Mouse (Mus musculus): ENCODE data around the gene Tubb2a. TPM values are rescaled to one million over a fixed set of nuclear protein-coding genes. Genes with fewer than 3 reads are reported as not detected.

The Tubb2a gene
- total and polyA plus RNA-seq, 3 experiments = 17.6 to 43.0 (median 26.1) TPM

DNA sequence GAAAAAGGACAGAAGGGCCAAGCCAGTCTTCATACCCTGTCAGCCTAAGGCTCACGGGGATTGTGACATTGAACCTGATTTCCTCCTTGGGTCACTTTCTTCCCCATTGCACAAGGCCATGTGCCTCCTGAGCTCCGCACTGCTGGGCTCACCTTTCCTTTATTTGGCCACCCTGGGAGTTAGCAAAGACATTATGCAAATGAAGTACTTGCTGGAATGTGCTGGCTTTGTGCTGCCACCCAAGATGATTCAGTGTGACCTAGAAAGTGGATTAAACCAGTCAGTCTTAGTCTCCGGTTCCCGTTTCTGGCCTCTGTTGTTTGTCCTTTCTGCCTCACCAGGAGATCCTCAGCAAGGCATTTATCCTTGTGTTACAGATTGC is 31.9 kb upstream of the Tubb2a start:
- no peaks in the 10 kb centered on the region for H3K79me2 ChIP-seq (replicated peaks; ENCODE audit: control insufficient read depth, extremely low read depth, insufficient read depth, poor library complexity, severe bottlenecking)
- H3K27me3 ChIP-seq (replicated peaks) = no peaks in the 10 kb centered on the region
- dilution Hi-C loops (cut with MboI; ENCODE audit: extremely low pct_ligation_motif_present, extremely low pct_unique_long_range_greater_than_20kb, low sequenced_read_pairs) = no loop called here
- no peak overlapping the region for H3K4me2 ChIP-seq (ENCODE audit: insufficient read depth, low read depth, poor library complexity, severe bottlenecking)
- in situ Hi-C loops (cut with MboI; ENCODE audit: low pct_ligation_motif_present, low pct_unique_long_range_greater_than_20kb, low sequenced_read_pairs) = no loop called here
- no peak overlapping the region for H3K27ac ChIP-seq (ENCODE audit: insufficient read depth, low read depth)
- H3K9me3 ChIP-seq (replicated peaks; ENCODE audit: low read length) = no peaks in the 10 kb centered on the region
- H3K9ac ChIP-seq (ENCODE audit: insufficient read depth, low read depth) = no peak overlapping the region
- no peak for DNase-seq (ENCODE audit: extremely low read depth)
- H3K4me3 ChIP-seq (replicated peaks in 1 of 3; ENCODE audit: low read depth in 2 of 3, low read length in 2 of 3, poor library complexity in 1 of 3) = no peak overlapping the region
- TF ChIP-seq MEF2A (IDR thresholded peaks at IDR 0.05; ENCODE audit: borderline replicate concordance, low read depth, low read length) (no peak), MAFK (IDR thresholded peaks at IDR 0.05; ENCODE audit: insufficient replicate concordance, low read length) (no peak), POLR2AphosphoS2 (IDR thresholded peaks at IDR 0.05; ENCODE audit: low read depth, low read length) (no peak), CHD2 (IDR thresholded peaks at IDR 0.05; ENCODE audit: low read length) (no peak), CHD1 (IDR thresholded peaks at IDR 0.05; ENCODE audit: low read depth, low read length) (no peak), MAX (IDR thresholded peaks at IDR 0.05; ENCODE audit: low read length) (no peak), CTCF (conservative IDR thresholded peaks at IDR 0.05 in 1 of 2, IDR thresholded peaks at IDR 0.05 in 1 of 2; ENCODE audit: low read depth in 2 of 2, low read length in 2 of 2) (no peak), UBTF (IDR thresholded peaks at IDR 0.05; ENCODE audit: low read depth, low read length) (no peak), ZNF384 (IDR thresholded peaks at IDR 0.05; ENCODE audit: low read depth, low read length) (no peak), RAD21 (IDR thresholded peaks at IDR 0.05; ENCODE audit: low read depth, low read length) (no peak), JUN (IDR thresholded peaks at IDR 0.05; ENCODE audit: insufficient read depth, low read depth, low read length) (no peak), SMC3 (IDR thresholded peaks at IDR 0.05; ENCODE audit: low read depth, low read length) (no peak)
- H3K4me1 ChIP-seq (ENCODE audit: control insufficient read depth in 1 of 2, insufficient read depth in 2 of 2) = peaks cover 3 to 41% of the 10 kb centered on the region in 2 experiments; a peak in 3 of 4 replicates
- H3K36me3 ChIP-seq (replicated peaks in 1 of 2; ENCODE audit: control insufficient read depth in 1 of 2, insufficient read depth in 1 of 2, low read length in 1 of 2) = no peaks in the 10 kb centered on the region

DNA sequence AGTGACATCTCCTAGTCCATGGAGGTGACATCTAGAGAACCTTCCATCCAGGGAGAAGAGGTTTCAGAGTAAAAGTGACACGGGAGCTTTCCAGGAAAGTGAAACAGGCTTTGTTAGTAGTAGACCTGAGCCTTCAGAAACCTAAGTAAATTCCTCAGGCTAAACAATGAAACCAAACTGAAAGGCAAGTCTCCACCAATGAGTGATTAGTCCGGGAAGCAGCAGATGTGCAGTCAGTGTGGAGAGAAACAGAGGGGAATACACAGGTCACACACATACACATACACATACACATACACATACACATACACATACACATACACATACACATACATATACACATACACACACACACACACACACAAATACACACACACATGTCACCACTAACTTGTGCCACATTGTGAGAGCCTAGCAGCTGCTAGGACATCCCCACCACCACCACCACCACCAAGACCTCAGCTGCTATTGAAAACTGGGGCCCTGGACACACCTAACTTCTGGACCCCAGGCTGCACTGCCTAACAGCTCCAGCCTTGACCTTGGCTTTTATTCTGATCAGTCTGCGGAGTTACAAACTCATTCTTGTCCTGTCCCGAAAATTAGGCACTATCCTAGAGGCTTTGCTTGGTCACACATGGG is 31.3 kb upstream of the Tubb2a start:
- DNase-seq (ENCODE audit: extremely low read depth) = no peak
- Histone ChIP-seq H3K9me3 (replicated peaks; ENCODE audit: low read length) (no peaks in the 10 kb centered on the region), H3K79me2 (replicated peaks; ENCODE audit: control insufficient read depth, extremely low read depth, insufficient read depth, poor library complexity, severe bottlenecking) (no peaks in the 10 kb centered on the region), H3K9ac (ENCODE audit: insufficient read depth, low read depth) (no peak overlapping the region), H3K4me2 (ENCODE audit: insufficient read depth, low read depth, poor library complexity, severe bottlenecking) (no peak overlapping the region), H3K36me3 (replicated peaks in 1 of 2; ENCODE audit: control insufficient read depth in 1 of 2, insufficient read depth in 1 of 2, low read length in 1 of 2) (no peaks in the 10 kb centered on the region), H3K27me3 (replicated peaks) (no peaks in the 10 kb centered on the region), H3K27ac (ENCODE audit: insufficient read depth, low read depth) (no peak overlapping the region), H3K4me3 (replicated peaks in 1 of 3; ENCODE audit: low read depth in 2 of 3, low read length in 2 of 3, poor library complexity in 1 of 3) (no peak overlapping the region), H3K4me1 (ENCODE audit: control insufficient read depth in 1 of 2, insufficient read depth in 2 of 2) (peaks cover 3 to 36% of the 10 kb centered on the region in 2 experiments; a peak in 3 of 4 replicates)
- dilution Hi-C loops (cut with MboI; ENCODE audit: extremely low pct_ligation_motif_present, extremely low pct_unique_long_range_greater_than_20kb, low sequenced_read_pairs) (no loop called here), in situ Hi-C loops (cut with MboI; ENCODE audit: low pct_ligation_motif_present, low pct_unique_long_range_greater_than_20kb, low sequenced_read_pairs) (no loop called here)
- TF ChIP-seq USF2 (conservative IDR thresholded peaks at IDR 0.05; ENCODE audit: low read depth, low read length) (no peak), NRF1 (IDR thresholded peaks at IDR 0.05; ENCODE audit: low read depth, low read length) (no peak), MXI1 (IDR thresholded peaks at IDR 0.05; ENCODE audit: low read depth, low read length) (no peak), POLR2A (IDR thresholded peaks at IDR 0.05; ENCODE audit: low read depth, low read length) (no peak), ZNF384 (IDR thresholded peaks at IDR 0.05; ENCODE audit: low read depth, low read length) (no peak), ZMIZ1 (IDR thresholded peaks at IDR 0.05; ENCODE audit: low read depth, low read length) (no peak), CHD1 (IDR thresholded peaks at IDR 0.05; ENCODE audit: low read depth, low read length) (no peak), HCFC1 (IDR thresholded peaks at IDR 0.05; ENCODE audit: low read depth, low read length) (no peak), POLR2AphosphoS2 (IDR thresholded peaks at IDR 0.05; ENCODE audit: low read depth, low read length) (no peak), JUND (conservative IDR thresholded peaks at IDR 0.05; ENCODE audit: low read depth, low read length) (no peak), KAT2A (IDR thresholded peaks at IDR 0.05; ENCODE audit: insufficient replicate concordance, low read length) (no peak), ZKSCAN1 (IDR thresholded peaks at IDR 0.05; ENCODE audit: borderline replicate concordance, low read depth, low read length) (no peak), PAX5 (IDR thresholded peaks at IDR 0.05; ENCODE audit: low read length) (no peak)
